Mouse (Mus musculus) skeletal muscle tissue, adult 2 months (tissue): ENCODE data around the gene Rpp25.
A peak's percentile ranks its signal among the peaks of the same experiment; 100 is the strongest.

Source experiments
- DNase-seq: peaks from one replicate; pipeline ENCODE4 v3.0.0-alpha.2; 2012; ENCODE audit warnings: low read depth, low spot score

The Rpp25 gene

DNA sequence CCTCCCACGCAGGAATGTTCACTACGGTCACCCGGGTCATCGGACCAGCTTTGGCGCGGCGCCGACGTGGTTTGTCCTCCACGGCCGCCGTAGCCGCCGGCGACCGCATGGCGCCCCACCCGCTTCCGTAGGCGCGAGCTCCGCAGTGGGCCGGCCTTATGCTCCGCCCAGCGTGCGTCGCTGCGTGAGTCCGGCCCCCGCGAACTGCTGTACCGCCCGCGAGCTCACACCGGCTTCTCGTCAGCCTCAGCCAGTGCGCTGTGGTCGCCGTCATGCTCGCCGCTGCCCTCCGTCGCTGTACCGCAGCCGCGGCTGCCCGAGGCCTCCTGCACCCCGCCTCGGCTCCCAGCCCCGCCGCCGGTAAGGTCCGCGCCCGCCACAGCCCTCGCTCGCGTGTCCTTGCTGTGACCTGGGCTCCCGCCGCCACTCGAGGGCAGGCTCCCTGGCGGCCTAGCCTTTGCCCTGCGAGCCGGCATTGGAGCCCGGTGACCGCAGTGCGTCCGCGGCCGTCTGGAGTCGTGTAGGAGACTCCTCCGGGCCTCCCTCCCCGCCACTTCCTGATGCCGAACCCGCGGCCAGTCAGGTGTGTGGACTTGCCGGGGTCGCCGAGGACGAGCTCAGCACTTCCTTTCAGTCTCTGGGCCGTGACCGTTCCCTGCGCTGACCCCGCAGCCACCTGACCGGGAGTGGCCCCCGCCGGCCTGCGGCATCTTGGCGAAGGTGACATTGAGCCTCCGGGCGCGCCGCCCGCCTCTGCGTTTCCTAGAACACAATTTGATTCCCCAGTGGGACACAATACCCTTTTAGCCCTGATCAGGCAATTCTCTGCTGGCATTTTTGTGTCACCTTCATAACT lies 17.5 kb downstream of the Rpp25 start, which contains the start of gene Cox5a:
Cox5a (plus strand) TSS at position 219 of the 856 bp plus-strand sequence.
- peak; percentile 96 for DNase-seq

- no peak for DNase-seq
Observed at GRCm38 (mm10) chr9:57522114-57522860, 18.5 kb downstream of the Rpp25 start.

DNA sequence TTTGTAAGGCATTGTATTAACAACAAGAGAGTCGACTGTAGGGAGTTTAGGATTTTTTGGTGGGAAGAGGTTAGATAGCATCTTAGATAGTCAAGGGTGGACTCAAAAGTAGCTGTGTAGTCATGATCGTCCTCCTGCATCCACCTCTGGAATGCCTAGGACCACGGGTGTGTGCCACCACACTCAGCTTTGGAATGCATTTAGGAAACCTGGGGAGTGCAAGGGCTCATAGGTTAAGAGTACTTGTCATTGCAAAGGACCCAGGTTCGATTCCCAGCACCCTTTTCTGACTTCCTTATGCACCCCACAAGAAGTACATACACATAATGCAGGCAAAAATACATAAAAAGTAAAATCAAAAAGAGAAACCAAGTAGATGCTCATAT lies 19.0 kb downstream of the Rpp25 start:
- no peak for DNase-seq

GRCm38 (mm10) chr9:57523754-57524153 lies 19.9 kb downstream of the Rpp25 start:
- DNase-seq = no peak

DNA sequence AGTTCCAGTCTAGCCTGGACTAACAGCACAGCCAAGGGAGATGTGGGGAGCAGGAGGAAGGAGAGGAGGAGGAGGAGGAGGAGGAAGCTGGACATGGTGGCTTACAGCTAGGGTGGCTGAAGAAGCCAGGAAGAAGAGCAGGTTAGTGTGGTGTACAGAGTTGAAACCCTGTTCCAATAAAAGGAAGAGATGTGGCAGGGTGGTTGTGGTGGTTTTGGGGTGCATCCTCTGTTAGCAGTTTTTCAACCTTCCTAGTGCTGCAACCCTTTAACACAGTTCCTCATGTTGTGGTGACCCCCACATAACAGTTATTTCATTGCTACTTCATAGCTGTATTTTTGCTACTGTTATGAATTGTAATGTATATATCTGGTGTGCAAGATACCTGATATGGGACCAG lies 20.6 kb downstream of the Rpp25 start:
- no peak for DNase-seq

GRCm38 (mm10) chr9:57525516-57525915 lies 21.7 kb downstream of the Rpp25 start:
- DNase-seq = no peak

- DNase-seq = no peak
Observed at GRCm38 (mm10) chr9:57526435-57526834, 22.6 kb downstream of the Rpp25 start.

- no peak for DNase-seq
Observed at GRCm38 (mm10) chr9:57531946-57532345, 28.1 kb downstream of the Rpp25 start.

- no peak for DNase-seq
Observed at GRCm38 (mm10) chr9:57536362-57536761, 32.5 kb downstream of the Rpp25 start.

DNA sequence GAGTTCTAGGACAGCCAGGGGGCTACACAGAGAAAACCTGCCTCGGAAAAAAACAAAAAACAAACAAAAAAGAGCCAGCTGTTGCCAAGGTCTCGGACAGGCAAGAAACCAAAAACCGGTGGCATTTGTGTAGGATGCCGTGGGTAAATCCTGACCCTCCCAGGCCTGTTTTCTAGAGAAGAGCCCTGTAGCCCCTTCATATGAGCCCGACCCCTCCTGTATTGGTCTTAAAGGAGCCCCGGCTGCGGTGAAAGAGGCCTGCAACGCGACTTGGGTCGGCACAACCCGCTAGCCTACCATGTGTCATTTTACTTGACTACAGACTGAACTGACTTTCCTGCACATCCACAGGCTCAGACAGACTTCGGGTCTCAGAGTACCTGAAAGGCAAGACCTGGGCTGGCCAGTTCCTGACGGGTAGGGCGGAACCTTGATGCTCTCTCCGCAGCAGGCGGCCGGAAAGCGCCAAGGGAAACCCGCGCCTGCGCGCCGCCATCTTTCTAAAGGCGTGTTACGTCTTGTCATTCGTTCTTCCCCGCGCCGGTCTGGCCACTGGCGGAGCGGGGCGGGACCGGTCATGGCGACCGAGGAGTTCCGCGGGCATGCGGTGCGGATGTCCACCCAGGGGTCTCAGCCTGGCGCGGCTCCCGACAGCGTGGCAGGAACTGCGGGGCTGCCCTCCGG lies 33.4 kb downstream of the Rpp25 start, which contains the start of gene Fam219b:
Fam219b (plus strand) TSS at position 485 of the 684 bp plus-strand sequence.
- DNase-seq = peak; percentile 84

DNA sequence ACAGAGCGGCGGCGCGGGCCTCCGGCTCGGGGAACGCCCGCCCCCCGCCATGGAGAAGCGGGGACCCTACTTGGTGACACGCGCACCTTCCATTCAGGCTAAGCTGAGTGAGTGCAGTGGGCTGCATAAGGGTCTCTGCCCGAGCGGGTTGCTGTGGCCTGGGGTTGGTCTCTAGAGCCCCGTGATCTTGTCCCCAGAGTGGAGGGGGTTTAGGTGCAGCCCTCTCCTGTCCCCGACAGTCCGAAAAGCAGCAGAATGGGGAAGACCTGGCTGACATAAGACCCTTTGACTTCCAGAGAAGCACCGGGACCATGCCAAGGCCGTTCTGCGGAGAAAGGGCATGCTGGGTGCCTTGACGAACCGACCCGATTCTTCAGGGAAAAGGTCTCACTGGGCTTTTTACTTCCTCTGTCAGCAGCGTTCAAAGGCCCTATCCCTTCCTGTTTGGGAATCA lies 33.9 kb downstream of the Rpp25 start:
- DNase-seq = no peak

DNA sequence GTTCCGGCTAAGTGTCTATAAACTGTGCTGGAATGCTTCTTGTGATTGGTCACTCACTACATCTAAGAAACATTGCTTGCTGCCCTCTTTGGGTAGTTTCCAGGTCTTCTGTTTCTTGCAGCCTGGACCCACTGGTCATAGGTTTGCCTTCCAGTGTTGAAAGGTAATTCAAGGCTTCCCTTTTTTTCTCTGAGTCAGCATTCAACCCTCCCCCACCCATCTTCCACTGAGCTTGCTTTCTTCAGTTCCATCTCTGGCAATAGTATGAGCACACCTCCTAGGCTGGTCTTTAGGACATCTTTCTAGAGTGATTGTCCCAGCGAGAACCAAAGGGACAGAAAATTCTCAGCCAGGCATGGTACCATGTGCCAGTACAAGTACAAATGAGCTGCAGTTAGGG lies 35.7 kb downstream of the Rpp25 start:
- DNase-seq = no peak

DNA sequence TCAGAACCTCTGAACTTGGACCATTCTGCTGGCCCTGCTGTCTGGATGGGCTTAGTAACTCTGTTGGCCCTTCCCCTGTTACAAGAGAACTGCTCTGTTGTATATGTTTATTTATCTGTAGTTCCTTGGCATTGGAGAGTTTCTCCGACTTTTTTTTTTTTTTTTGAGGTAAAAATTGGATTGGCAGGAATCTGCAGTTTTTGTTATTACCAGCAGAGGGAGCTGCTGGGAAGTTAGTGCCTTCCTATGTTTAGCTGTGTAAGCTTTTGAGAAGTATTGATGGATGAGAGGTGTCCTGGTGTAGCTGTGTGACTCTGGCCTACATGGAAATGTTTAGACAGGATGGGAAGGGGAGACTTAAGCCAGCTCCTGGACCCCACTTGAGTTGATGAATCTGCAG lies 37.5 kb downstream of the Rpp25 start:
- DNase-seq = no peak

DNA sequence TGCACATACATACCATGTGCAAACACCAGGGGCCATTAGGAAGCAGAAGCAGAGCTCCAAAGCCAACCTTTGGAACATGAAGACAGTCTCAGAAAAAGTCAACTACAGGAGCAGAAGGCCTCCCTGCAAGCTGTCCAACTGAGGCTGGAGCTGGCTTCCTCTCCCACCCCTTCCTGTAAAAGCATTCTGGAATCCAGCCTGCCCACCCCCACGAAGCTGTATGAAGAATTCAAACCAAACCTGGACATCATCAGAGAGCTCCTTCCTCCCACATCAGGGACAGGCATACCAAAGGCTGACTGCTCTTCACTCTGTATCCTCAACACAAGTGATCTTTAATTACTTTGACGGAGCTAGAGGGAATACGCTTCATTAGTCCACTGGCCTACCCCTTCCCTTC lies 40.1 kb downstream of the Rpp25 start:
- DNase-seq = no peak

DNA sequence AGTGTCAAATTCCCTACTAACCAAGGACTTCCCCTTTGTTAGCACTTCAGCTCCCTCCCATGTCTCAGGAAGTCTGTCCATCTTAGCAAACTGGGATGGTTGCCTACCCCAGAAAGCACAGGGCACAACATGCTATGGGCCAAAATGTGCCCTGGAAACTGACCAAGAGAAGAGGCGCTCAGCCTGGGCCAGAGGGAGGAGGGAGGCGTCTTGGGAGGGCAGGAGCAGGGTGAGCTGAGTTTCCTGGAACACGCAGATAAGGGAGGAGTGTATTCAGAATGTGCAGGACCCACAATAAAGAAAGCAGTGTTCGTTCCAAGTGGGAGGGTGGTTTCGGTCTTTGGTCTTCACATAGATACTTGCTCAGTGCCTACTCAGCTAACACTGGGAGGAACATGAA lies 43.5 kb downstream of the Rpp25 start:
- DNase-seq = peak; percentile 82

DNA sequence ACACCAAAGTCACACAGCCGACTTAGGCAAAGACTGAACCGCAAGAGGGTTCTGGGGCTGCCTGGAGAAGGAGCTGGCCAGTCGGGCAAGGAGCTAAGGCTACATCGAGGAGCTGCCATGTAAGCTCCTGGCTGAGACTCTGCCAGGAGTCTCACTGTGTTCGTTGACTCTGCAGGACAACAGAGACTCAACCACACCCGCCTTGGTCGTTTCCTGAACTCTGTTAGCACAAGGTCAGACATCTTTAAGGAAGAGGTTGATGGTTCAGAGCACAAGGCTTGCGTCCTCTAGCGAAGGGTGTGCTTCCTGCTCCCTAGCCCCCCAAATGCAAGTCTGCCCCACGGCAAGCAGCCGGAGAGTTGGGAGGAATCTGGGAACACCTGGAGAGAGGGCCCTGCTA lies 44.0 kb downstream of the Rpp25 start:
- DNase-seq = no peak

DNA sequence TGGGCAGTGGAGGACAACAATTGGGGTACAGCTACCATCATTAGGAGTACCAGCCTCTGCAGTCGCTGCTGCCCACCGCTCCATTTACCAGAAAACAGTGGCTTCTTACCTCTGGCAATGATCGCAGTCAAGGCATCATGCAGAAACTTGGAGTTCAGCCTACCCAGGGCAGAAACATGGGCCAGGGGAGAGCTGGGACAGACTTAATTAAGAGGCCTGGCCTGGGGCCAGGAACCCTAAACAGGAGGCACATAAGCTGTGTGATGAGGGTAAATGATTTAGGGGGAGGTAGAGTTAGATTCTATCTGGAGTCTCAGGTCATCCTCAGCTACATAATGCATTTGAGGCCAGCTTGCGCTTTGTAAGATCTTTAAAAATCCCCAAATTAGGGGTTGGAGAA lies 45.4 kb downstream of the Rpp25 start:
- no peak for DNase-seq

- DNase-seq = no peak
Observed at GRCm38 (mm10) chr9:57550126-57550862, 46.5 kb downstream of the Rpp25 start.

GRCm38 (mm10) chr9:57552139-57552887 lies 48.5 kb downstream of the Rpp25 start, which contains the start of gene Mpi:
Gene Mpi, minus strand, starts transcription at chr9:57552763.
- DNase-seq = no peak

DNA sequence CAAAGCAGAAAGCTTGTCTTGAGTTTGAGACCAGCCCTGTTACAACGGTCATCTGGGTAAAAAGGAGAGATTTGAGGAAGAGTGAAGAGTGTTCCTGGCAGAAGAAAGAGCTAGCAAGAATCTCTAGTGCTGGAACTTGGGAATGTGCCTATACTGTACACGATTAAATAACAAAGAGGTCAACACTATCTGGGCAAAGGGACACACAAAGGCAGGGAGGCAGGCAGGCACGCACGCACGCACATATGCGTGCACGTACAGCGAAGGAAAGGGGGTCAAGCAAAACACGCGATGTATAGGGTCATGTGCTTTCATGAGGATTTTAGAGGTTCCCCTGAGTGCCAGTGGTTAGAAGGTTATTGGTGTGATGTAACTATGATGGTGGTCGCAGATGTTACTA lies 49.3 kb downstream of the Rpp25 start:
- DNase-seq = no peak

DNA sequence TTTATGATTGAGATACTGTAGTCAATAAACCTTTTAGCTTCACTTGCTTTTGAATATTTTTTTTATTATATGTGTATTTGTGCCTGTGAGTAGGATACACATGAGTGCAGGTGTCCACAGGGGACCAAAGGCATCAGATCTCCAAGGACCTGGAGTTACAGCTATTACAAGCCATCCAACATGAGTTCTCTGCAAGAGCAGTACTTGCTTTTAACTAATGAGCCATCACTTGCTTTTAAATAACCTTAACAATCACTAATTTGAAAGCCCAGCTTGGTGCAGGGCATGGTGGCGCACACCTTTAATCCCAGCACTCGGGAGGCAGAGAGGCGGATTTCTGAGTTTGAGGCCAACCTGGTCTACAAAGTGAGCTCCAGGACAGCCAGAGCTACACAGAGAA lies 50.9 kb downstream of the Rpp25 start:
- no peak for DNase-seq
